Comparison of ENCODE assay signal across 8 mouse cellular contexts in genomic region chr9:30922197-30922894, GRCm38 (mm10). TPM values are rescaled to one million over a fixed set of nuclear protein-coding genes. Genes with fewer than 3 reads are reported as not detected.
A peak's percentile ranks its signal among the peaks of the same experiment; 100 is the strongest.
DNase-seq lines count a peak whose midpoint lies in the region; ATAC-seq and TF ChIP-seq lines count a peak whose summit lies in the region.

Gene Adamts15 (minus strand): TSS chr9:30922452.

- ATAC-seq in forebrain, postnatal 0 days = peak; percentile 70
- ATAC-seq in stomach, embryonic 16.5 days (ENCODE audit: insufficient read depth, low FRiP score) = peak; percentile 89

- no peaks in the 10 kb centered on the region for H3K9me3 ChIP-seq in forebrain, postnatal 0 days (ENCODE audit: low read length)
- no peaks in the 10 kb centered on the region for H3K9me3 ChIP-seq in stomach, embryonic 16.5 days (replicated peaks; ENCODE audit: control insufficient read depth, low read length)

- peak within 1 kb of the TSS; percentile 53 for H3K9ac ChIP-seq in forebrain, postnatal 0 days
- H3K9ac ChIP-seq in stomach, embryonic 16.5 days (ENCODE audit: low read length) = peak within 1 kb of the TSS; percentile 69

- no peak within 1 kb of the TSS for H3K27ac ChIP-seq in forebrain, postnatal 0 days (ENCODE audit: low read depth, low read length)
- H3K27ac ChIP-seq in stomach, embryonic 16.5 days (ENCODE audit: low read length) = peak within 1 kb of the TSS; percentile 52

- no peaks in the 10 kb centered on the region; the same call in 1 of the 2 replicates for H3K4me1 ChIP-seq in forebrain, postnatal 0 days (ENCODE audit: insufficient read depth)
- peaks cover 3% of the 10 kb centered on the region for H3K4me1 ChIP-seq in stomach, embryonic 16.5 days (ENCODE audit: control insufficient read depth, insufficient read depth, low read length)

- 3% methylated on average over 47 of the region's 47 CpGs for WGBS in forebrain, postnatal 0 days
- 1% methylated on average over 47 of the region's 47 CpGs for WGBS in stomach, embryonic 16.5 days

- peak within 1 kb of the TSS; percentile 93 for H3K4me2 ChIP-seq in forebrain, postnatal 0 days (ENCODE audit: low read depth)
- H3K4me2 ChIP-seq in stomach, embryonic 16.5 days (ENCODE audit: low read depth, low read length) = peak within 1 kb of the TSS; percentile 92

- peak; percentile 73 for DNase-seq in Muller cell, postnatal 12 days (ENCODE audit: inconsistent ontology term)
- DNase-seq in adrenal gland, postnatal 4 days (ENCODE audit: low spot score in 2 of 2) = peak; percentile 26 to 40
- DNase-seq in forebrain, postnatal 0 days = peak; percentile 66
- DNase-seq in heart, postnatal 36 days = peak; percentile 63 to 72
- DNase-seq in left cerebral cortex, postnatal 36 days (ENCODE audit: low spot score in 2 of 2) = peak; percentile 36 to 54
- DNase-seq in mesoderm, embryonic 11.5 days (ENCODE audit: low read depth, low spot score) = peak; percentile 82
- no peak for DNase-seq in T-cell, adult 2 months (ENCODE audit: low spot score)

- H3K27me3 ChIP-seq in forebrain, postnatal 0 days (ENCODE audit: insufficient read depth, low read length) = peaks cover 17% of the 10 kb centered on the region
- peaks cover 8% of the 10 kb centered on the region for H3K27me3 ChIP-seq in stomach, embryonic 16.5 days (ENCODE audit: control insufficient read depth, insufficient read depth, low read length)

- TF ChIP-seq CTCF in forebrain, postnatal 0 days (IDR thresholded peaks at IDR 0.05; ENCODE audit: low read depth) = peak; percentile 46

- peak within 1 kb of the TSS; percentile 54 for H3K4me3 ChIP-seq in forebrain, postnatal 0 days (ENCODE audit: low read depth, low read length)
- H3K4me3 ChIP-seq in stomach, embryonic 16.5 days (replicated peaks; ENCODE audit: low read length) = peak within 1 kb of the TSS; percentile 62

- H3K36me3 ChIP-seq in forebrain, postnatal 0 days (ENCODE audit: insufficient read depth) = no peaks in the 10 kb centered on the region
- no peaks in the 10 kb centered on the region for H3K36me3 ChIP-seq in stomach, embryonic 16.5 days (ENCODE audit: control insufficient read depth, insufficient read depth, low read length)

- intact Hi-C loops in heart, postnatal 36 days (cut with DNase I) = loop anchor here (5.0 kb wide), 1 partner anchor 360 kb away; no protein-coding TSS in a partner anchor
- intact Hi-C loops in left cerebral cortex, postnatal 36 days (cut with DNase I) = no loop called here

RNA-seq across cellular contexts. Expression of gene Adamts15, which starts in this region (rescaled TPM):
- 1 to 10 TPM; 8.0 to 8.2 TPM for total RNA-seq in adrenal gland, postnatal 4 days (2021)
- total RNA-seq in forebrain, postnatal 0 days (2014; rRNA removed) = 5.8 and 10.9 TPM in 2 replicates
- polyA plus RNA-seq in forebrain, postnatal 0 days (2015; fragmentation: Nextera tagmentation; extraction: Ambion mirVana) = 1.9 and 2.5 TPM in 2 replicates
- 1 to 10 TPM; 5.5 to 7.0 TPM for total RNA-seq in heart, postnatal 36 days (2021)
- 1 to 10 TPM; 4.7 to 6.4 TPM for total RNA-seq in left cerebral cortex, postnatal 36 days (2021)
- 9.1 and 10.2 TPM in 2 replicates for polyA plus RNA-seq in stomach, embryonic 16.5 days (2015; fragmentation: Nextera tagmentation; extraction: Ambion mirVana)
